Mouse (Mus musculus): ENCODE results near the gene Gm49387. TPM values are rescaled to one million over a fixed set of nuclear protein-coding genes. Genes with fewer than 3 reads are reported as not detected.

Gene Gm49387
- polyA plus RNA-seq, 1 experiment: not detected

GRCm38 (mm10) chr14:31656857-31657645, 16.4 kb upstream of the Gm49387 start:
- no peak for TF ChIP-seq TAL1 (IDR thresholded peaks at IDR 0.05; ENCODE audit: low read length)
- no peak for TF ChIP-seq GATA1 (IDR thresholded peaks at IDR 0.05; ENCODE audit: low read length)
- H3K4me3 ChIP-seq (replicated peaks): no peak overlapping the region

DNA sequence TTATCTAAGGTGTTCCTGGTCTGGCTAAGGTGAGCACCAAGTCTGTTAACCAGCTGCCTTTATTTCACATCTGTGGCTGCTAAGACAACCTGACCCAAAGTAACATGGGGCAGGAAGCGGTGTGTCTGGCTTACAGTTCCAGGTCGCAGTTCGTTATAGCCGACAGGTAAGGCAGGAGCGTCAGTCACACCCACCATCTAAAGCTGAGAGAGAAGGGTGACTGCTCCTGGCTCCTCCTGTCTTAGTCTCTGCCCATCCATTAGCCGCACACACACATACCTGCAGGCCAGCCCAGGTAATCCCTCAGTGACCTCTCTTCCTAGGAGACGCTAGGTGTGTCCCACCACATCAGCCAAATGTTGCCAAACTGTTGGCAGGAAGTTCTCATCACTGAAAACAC, 15.7 kb upstream of the Gm49387 start:
- Histone ChIP-seq H3K36me3 (ENCODE audit: control insufficient read depth) (peaks cover 3% of the 10 kb centered on the region; the same call in 1 of the 2 replicates), H3K4me3 (replicated peaks) (no peak overlapping the region), H3K9me3 (ENCODE audit: control insufficient read depth, low read length) (no peaks in the 10 kb centered on the region; the same call in 1 of the 2 replicates), H3K4me1 (ENCODE audit: control insufficient read depth) (peaks cover 44% of the 10 kb centered on the region), H3K27me3 (ENCODE audit: control insufficient read depth) (peaks cover under 1% of the 10 kb centered on the region; the same call in 1 of the 2 replicates)
- TF ChIP-seq GATA1 (IDR thresholded peaks at IDR 0.05; ENCODE audit: low read length) (no peak), TAL1 (IDR thresholded peaks at IDR 0.05; ENCODE audit: low read length) (no peak)

More at GRCm38 (mm10) chr14:31656857-31657645, 16.4 kb upstream of the Gm49387 start:
- Histone ChIP-seq H3K27me3 (ENCODE audit: control insufficient read depth) (peaks cover 7% of the 10 kb centered on the region), H3K36me3 (ENCODE audit: control insufficient read depth) (peaks cover 3% of the 10 kb centered on the region; the same call in 1 of the 2 replicates), H3K4me1 (ENCODE audit: control insufficient read depth) (peaks cover 50% of the 10 kb centered on the region), H3K9me3 (ENCODE audit: control insufficient read depth, low read length) (no peaks in the 10 kb centered on the region; the same call in 1 of the 2 replicates)

DNA sequence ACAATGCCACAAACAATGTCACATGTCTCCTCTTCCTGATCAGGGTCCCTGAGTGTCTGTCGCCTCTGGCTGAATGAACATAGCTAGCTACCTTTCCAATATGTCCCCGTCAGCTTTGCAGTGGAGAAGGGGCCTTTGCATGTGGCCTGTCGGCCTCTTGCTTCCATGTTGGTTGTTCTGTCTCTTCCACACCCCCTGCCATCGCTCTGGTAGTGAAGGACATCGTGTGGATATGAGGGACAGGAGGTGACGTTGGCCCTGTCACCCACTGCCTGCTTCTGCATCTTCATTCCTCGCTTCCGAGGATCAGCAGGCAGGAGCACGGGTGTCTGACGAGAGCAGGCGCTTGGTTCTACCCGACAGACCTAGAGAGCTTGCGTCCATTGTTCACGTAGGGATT, 14.7 kb upstream of the Gm49387 start:
- peaks cover 4% of the 10 kb centered on the region for H3K9me3 ChIP-seq (ENCODE audit: control insufficient read depth, low read length)
- H3K27me3 ChIP-seq (ENCODE audit: control insufficient read depth): no peaks in the 10 kb centered on the region
- TF ChIP-seq TAL1 (IDR thresholded peaks at IDR 0.05; ENCODE audit: low read length) (no peak), GATA1 (IDR thresholded peaks at IDR 0.05; ENCODE audit: low read length) (no peak)
- H3K4me3 ChIP-seq (replicated peaks): no peak overlapping the region
- H3K4me1 ChIP-seq (ENCODE audit: control insufficient read depth): peaks cover 45% of the 10 kb centered on the region
- peaks cover 3% of the 10 kb centered on the region; the same call in 1 of the 2 replicates for H3K36me3 ChIP-seq (ENCODE audit: control insufficient read depth)

DNA sequence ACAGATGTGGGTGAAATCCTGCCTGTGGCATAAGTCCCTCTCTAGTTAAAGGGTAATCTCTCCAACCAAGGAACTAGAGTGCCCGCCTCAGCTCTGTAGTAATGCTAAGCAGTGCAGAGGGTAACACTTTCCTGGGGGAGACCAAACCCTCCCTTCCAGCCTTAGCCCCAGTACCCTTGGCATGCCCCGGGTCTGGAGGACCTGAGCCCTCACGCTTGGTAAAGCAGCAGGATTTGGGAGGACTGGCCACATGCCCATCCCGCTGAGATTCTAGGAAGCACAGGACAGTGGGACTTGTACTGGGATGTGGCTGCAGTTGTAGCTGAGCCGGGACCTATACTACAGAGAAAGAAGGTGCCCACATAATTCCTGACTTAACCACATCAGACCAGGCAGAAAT, 14.1 kb upstream of the Gm49387 start:
- Histone ChIP-seq H3K4me3 (replicated peaks) (no peak overlapping the region), H3K9me3 (ENCODE audit: control insufficient read depth, low read length) (peaks cover 6% of the 10 kb centered on the region), H3K36me3 (ENCODE audit: control insufficient read depth) (peaks cover 3% of the 10 kb centered on the region; the same call in 1 of the 2 replicates), H3K27me3 (ENCODE audit: control insufficient read depth) (no peaks in the 10 kb centered on the region), H3K4me1 (ENCODE audit: control insufficient read depth) (peaks cover 45% of the 10 kb centered on the region)
- TF ChIP-seq GATA1 (IDR thresholded peaks at IDR 0.05; ENCODE audit: low read length) (no peak), TAL1 (IDR thresholded peaks at IDR 0.05; ENCODE audit: low read length) (no peak)

DNA sequence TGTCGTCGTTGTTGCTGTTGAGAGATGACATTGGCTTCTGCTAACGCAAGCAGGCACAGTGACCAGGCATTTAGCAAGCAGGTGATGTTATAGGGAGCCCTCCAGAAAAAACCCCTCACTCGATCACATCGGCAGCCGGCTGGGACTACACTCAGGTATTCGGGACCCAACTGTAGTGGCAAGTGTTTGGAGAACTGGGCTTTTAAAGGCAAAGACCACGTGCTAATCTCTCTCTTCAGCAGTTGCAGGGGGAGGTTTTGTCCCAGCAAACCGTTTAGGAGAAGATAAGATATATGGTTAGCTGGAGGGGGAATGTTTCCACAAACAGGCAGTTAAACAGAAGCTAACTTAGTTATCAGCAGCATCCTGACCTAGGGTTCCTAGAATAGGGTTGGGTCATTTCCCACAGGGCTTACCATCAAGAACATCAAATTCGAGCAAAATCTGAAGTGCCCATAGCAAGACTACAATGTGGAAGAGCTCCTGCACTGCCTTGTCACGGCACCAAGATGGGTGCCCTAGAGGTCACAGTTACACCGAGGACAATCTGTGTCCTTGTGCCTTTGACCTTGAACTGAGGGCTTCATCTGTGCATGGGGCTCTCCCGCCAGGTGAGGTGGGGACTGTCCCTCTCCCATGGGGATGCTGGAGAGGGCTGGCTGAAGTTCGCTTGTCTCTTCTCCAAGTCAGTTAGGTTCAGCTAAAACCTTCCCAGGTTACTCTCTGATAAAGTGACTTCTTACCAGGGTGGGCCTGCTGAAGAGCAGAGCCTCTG, 12.6 kb upstream of the Gm49387 start:
- Histone ChIP-seq H3K36me3 (ENCODE audit: control insufficient read depth) (peaks cover 3% of the 10 kb centered on the region; the same call in 1 of the 2 replicates), H3K4me3 (replicated peaks) (no peak overlapping the region), H3K4me1 (ENCODE audit: control insufficient read depth) (peaks cover 39% of the 10 kb centered on the region), H3K9me3 (ENCODE audit: control insufficient read depth, low read length) (peaks cover 6% of the 10 kb centered on the region), H3K27me3 (ENCODE audit: control insufficient read depth) (no peaks in the 10 kb centered on the region)
- TF ChIP-seq GATA1 (IDR thresholded peaks at IDR 0.05; ENCODE audit: low read length): no peak
- no peak for TF ChIP-seq TAL1 (IDR thresholded peaks at IDR 0.05; ENCODE audit: low read length)

- TF ChIP-seq GATA1 (IDR thresholded peaks at IDR 0.05; ENCODE audit: low read length) (no peak), TAL1 (IDR thresholded peaks at IDR 0.05; ENCODE audit: low read length) (no peak)
Observed at GRCm38 (mm10) chr14:31652624-31653023, 11.9 kb upstream of the Gm49387 start.

GRCm38 (mm10) chr14:31652106-31652505, 11.4 kb upstream of the Gm49387 start:
- TF ChIP-seq GATA1 (IDR thresholded peaks at IDR 0.05; ENCODE audit: low read length) (no peak), TAL1 (IDR thresholded peaks at IDR 0.05; ENCODE audit: low read length) (no peak)
- H3K27me3 ChIP-seq (ENCODE audit: control insufficient read depth): no peaks in the 10 kb centered on the region
- H3K4me1 ChIP-seq (ENCODE audit: control insufficient read depth): peaks cover 36% of the 10 kb centered on the region
- H3K4me3 ChIP-seq (replicated peaks): no peak overlapping the region
- peaks cover 6% of the 10 kb centered on the region for H3K9me3 ChIP-seq (ENCODE audit: control insufficient read depth, low read length)
- H3K36me3 ChIP-seq (ENCODE audit: control insufficient read depth): peaks cover 3% of the 10 kb centered on the region; the same call in 1 of the 2 replicates

More at GRCm38 (mm10) chr14:31652624-31653023, 11.9 kb upstream of the Gm49387 start:
- H3K36me3 ChIP-seq (ENCODE audit: control insufficient read depth): peaks cover 3% of the 10 kb centered on the region; the same call in 1 of the 2 replicates
- no peak overlapping the region for H3K4me3 ChIP-seq (replicated peaks)
- peaks cover 6% of the 10 kb centered on the region for H3K9me3 ChIP-seq (ENCODE audit: control insufficient read depth, low read length)
- H3K27me3 ChIP-seq (ENCODE audit: control insufficient read depth): no peaks in the 10 kb centered on the region
- peaks cover 39% of the 10 kb centered on the region for H3K4me1 ChIP-seq (ENCODE audit: control insufficient read depth)

- Histone ChIP-seq H3K4me3 (replicated peaks) (no peak overlapping the region), H3K27me3 (ENCODE audit: control insufficient read depth) (no peaks in the 10 kb centered on the region), H3K9me3 (ENCODE audit: control insufficient read depth, low read length) (peaks cover 6% of the 10 kb centered on the region), H3K4me1 (ENCODE audit: control insufficient read depth) (peaks cover 32% of the 10 kb centered on the region), H3K36me3 (ENCODE audit: control insufficient read depth) (peaks cover 6% of the 10 kb centered on the region)
- TF ChIP-seq TAL1 (IDR thresholded peaks at IDR 0.05; ENCODE audit: low read length) (no peak), GATA1 (IDR thresholded peaks at IDR 0.05; ENCODE audit: low read length) (no peak)
Observed at GRCm38 (mm10) chr14:31651206-31651605, 10.5 kb upstream of the Gm49387 start.

- Histone ChIP-seq H3K27me3 (ENCODE audit: control insufficient read depth) (no peaks in the 10 kb centered on the region), H3K4me3 (replicated peaks) (no peak overlapping the region), H3K9me3 (ENCODE audit: control insufficient read depth, low read length) (peaks cover 6% of the 10 kb centered on the region), H3K4me1 (ENCODE audit: control insufficient read depth) (peaks cover 31% of the 10 kb centered on the region), H3K36me3 (ENCODE audit: control insufficient read depth) (peaks cover 6% of the 10 kb centered on the region)
- TF ChIP-seq TAL1 (IDR thresholded peaks at IDR 0.05; ENCODE audit: low read length): no peak
- TF ChIP-seq GATA1 (IDR thresholded peaks at IDR 0.05; ENCODE audit: low read length): no peak
Observed at GRCm38 (mm10) chr14:31650347-31650746, 9.7 kb upstream of the Gm49387 start.

Measured in erythroblast, embryonic 14.5 days (primary cell).